Mouse (Mus musculus) forebrain, embryonic 12.5 days (tissue): Measurements from ENCODE around the gene Ndufb8. TPM values are rescaled to one million over a fixed set of nuclear protein-coding genes. Genes with fewer than 3 reads are reported as not detected.
A peak's percentile ranks its signal among the peaks of the same experiment; 100 is the strongest.

Source experiments
- ATAC-seq: fragments of 200-750 bp; cut with Nextera tagmentation; 2 replicates; pipeline ENCODE4 v1.8.0; 2017; ENCODE audit warnings: moderate TSS enrichment; ENCODE audit not compliant: low FRiP score
- H3K27ac ChIP-seq: fragments of 300-500 bp; sonication (generic); 2 replicates; pipeline ENCODE4 v1.5.1; 2016; ENCODE audit warnings: mild to moderate bottlenecking
- H3K27me3 ChIP-seq: fragments of 300-500 bp; sonication (generic); 2 replicates; pipeline ENCODE4 v1.6.1; 2016; ENCODE audit warnings: mild to moderate bottlenecking
- H3K36me3 ChIP-seq: fragments of 300-500 bp; sonication (generic); replicated peaks from 2 replicates; pipeline ENCODE4 v1.6.1; 2016; ENCODE audit warnings: mild to moderate bottlenecking
- H3K4me1 ChIP-seq: fragments of 300-500 bp; sonication (generic); 2 replicates; pipeline ENCODE4 v1.6.1; 2016
- H3K4me2 ChIP-seq: fragments of 300-500 bp; sonication (generic); 2 replicates; pipeline ENCODE4 v1.6.1; 2016; ENCODE audit warnings: mild to moderate bottlenecking, moderate library complexity
- H3K4me3 ChIP-seq: fragments of 300-500 bp; sonication (generic); replicated peaks from 2 replicates; pipeline ENCODE4 v1.5.1; 2016; ENCODE audit warnings: mild to moderate bottlenecking
- H3K9ac ChIP-seq: fragments of 300-500 bp; sonication (generic); 2 replicates; pipeline ENCODE4 v1.6.1; 2016; ENCODE audit warnings: mild to moderate bottlenecking
- H3K9me3 ChIP-seq: fragments of 300-500 bp; sonication (generic); 2 replicates; pipeline ENCODE4 v1.6.1; 2016
- WGBS: fragments of 180-500 bp; shearing (Covaris S2); methylation state at CpG from one replicate; pipeline ENCODE4 v1.1.7; 2016; 5-methylcytosine and 5-hydroxymethylcytosine counted together
- polyA plus RNA-seq: library from polyadenylated mRNA; unstranded; fragments of >200 nt; fragmentation: Nextera tagmentation; extraction: Ambion mirVana; gene quantifications from 2 replicates; pipeline ENCODE4 v1.2.1, GENCODE M21; 2016

The Ndufb8 gene
- 378 and 384 TPM in 2 replicates for polyA plus RNA-seq

- peaks cover 18% of the 10 kb centered on the region for H3K27me3 ChIP-seq
- H3K27ac ChIP-seq, result 0 out of 2 replicates have a peak within 1 kb of the TSS, but pooled peaks have one; percentile 19
- peak; percentile 93 for ATAC-seq
- peak within 1 kb of the TSS; percentile 89 for H3K4me3 ChIP-seq
- H3K9me3 ChIP-seq, result no peaks in the 10 kb centered on the region
- under 1% methylated on average over 50 of the region's 50 CpGs for WGBS
- H3K4me2 ChIP-seq, result peak within 1 kb of the TSS; percentile 87
- peak within 1 kb of the TSS; percentile 86 for H3K9ac ChIP-seq
- peaks cover 30% of the 10 kb centered on the region for H3K36me3 ChIP-seq
- peaks cover 15% of the 10 kb centered on the region for H3K4me1 ChIP-seq
Observed at GRCm38 (mm10) chr19:44554861-44555590, at the start of gene Ndufb8. Ndufb8 (minus strand) TSS chr19:44555440.

- no peaks in the 10 kb centered on the region for H3K4me1 ChIP-seq
- WGBS, result 94% methylated on average over 14 of the region's 14 CpGs
Observed at GRCm38 (mm10) chr19:44594180-44594579, 38.9 kb upstream of the Ndufb8 start.

GRCm38 (mm10) chr19:44591638-44592037 lies 36.4 kb upstream of the Ndufb8 start:
- ATAC-seq, result no peak
- H3K36me3 ChIP-seq, result no peaks in the 10 kb centered on the region
- no peaks in the 10 kb centered on the region for H3K9me3 ChIP-seq
- H3K9ac ChIP-seq, result no peak overlapping the region
- H3K4me3 ChIP-seq, result no peak overlapping the region
- no peaks in the 10 kb centered on the region for H3K4me1 ChIP-seq
- H3K4me2 ChIP-seq, result no peak overlapping the region
- H3K27ac ChIP-seq, result no peak overlapping the region
- WGBS, result 76% methylated on average over 6 of the region's 6 CpGs
- peaks cover 28% of the 10 kb centered on the region for H3K27me3 ChIP-seq

More at GRCm38 (mm10) chr19:44594180-44594579, 38.9 kb upstream of the Ndufb8 start:
- Histone ChIP-seq H3K9me3 (no peaks in the 10 kb centered on the region), H3K27ac (no peak overlapping the region), H3K4me3 (no peak overlapping the region), H3K27me3 (peaks cover 21% of the 10 kb centered on the region), H3K4me2 (no peak overlapping the region), H3K36me3 (no peaks in the 10 kb centered on the region), H3K9ac (no peak overlapping the region)
- ATAC-seq, result no peak

GRCm38 (mm10) chr19:44590992-44591391 lies 35.8 kb upstream of the Ndufb8 start:
- Histone ChIP-seq H3K4me1 (no peaks in the 10 kb centered on the region), H3K36me3 (no peaks in the 10 kb centered on the region), H3K9ac (no peak overlapping the region), H3K4me3 (no peak overlapping the region), H3K4me2 (no peak overlapping the region), H3K27me3 (peaks cover 32% of the 10 kb centered on the region), H3K27ac (no peak overlapping the region), H3K9me3 (no peaks in the 10 kb centered on the region)
- 79% methylated on average over 18 of the region's 18 CpGs for WGBS
- no peak for ATAC-seq

GRCm38 (mm10) chr19:44589591-44590223 lies 34.5 kb upstream of the Ndufb8 start:
- ATAC-seq, result no peak
- Histone ChIP-seq H3K9ac (no peak overlapping the region), H3K27me3 (peaks cover 41% of the 10 kb centered on the region), H3K4me1 (no peaks in the 10 kb centered on the region), H3K4me2 (no peak overlapping the region), H3K9me3 (no peaks in the 10 kb centered on the region), H3K36me3 (no peaks in the 10 kb centered on the region), H3K4me3 (no peak overlapping the region), H3K27ac (no peak overlapping the region)
- WGBS, result 50% methylated on average over 7 of the region's 7 CpGs

GRCm38 (mm10) chr19:44588036-44588435 lies 32.8 kb upstream of the Ndufb8 start:
- no peak overlapping the region for H3K4me3 ChIP-seq
- no peak overlapping the region for H3K4me2 ChIP-seq
- no peaks in the 10 kb centered on the region for H3K36me3 ChIP-seq
- H3K9me3 ChIP-seq, result no peaks in the 10 kb centered on the region
- peaks cover 58% of the 10 kb centered on the region for H3K27me3 ChIP-seq
- 49% methylated on average over 4 of the region's 4 CpGs for WGBS
- H3K4me1 ChIP-seq, result no peaks in the 10 kb centered on the region
- no peak overlapping the region for H3K27ac ChIP-seq
- ATAC-seq, result no peak
- no peak overlapping the region for H3K9ac ChIP-seq

- Histone ChIP-seq H3K9ac (no peak overlapping the region), H3K27ac (no peak overlapping the region), H3K9me3 (no peaks in the 10 kb centered on the region), H3K4me1 (no peaks in the 10 kb centered on the region), H3K27me3 (peaks cover 58% of the 10 kb centered on the region), H3K36me3 (no peaks in the 10 kb centered on the region), H3K4me2 (no peak overlapping the region), H3K4me3 (no peak overlapping the region)
- ATAC-seq, result peak; percentile 88
- WGBS, result 36% methylated on average over 9 of the region's 9 CpGs
Observed at GRCm38 (mm10) chr19:44582638-44583309, 27.5 kb upstream of the Ndufb8 start.

GRCm38 (mm10) chr19:44582103-44582502 lies 26.9 kb upstream of the Ndufb8 start:
- 86% methylated on average over 10 of the region's 10 CpGs for WGBS
- H3K9me3 ChIP-seq, result no peaks in the 10 kb centered on the region
- no peak overlapping the region for H3K4me3 ChIP-seq
- peaks cover 52% of the 10 kb centered on the region for H3K27me3 ChIP-seq
- H3K4me2 ChIP-seq, result no peak overlapping the region
- no peaks in the 10 kb centered on the region for H3K36me3 ChIP-seq
- H3K27ac ChIP-seq, result no peak overlapping the region
- peak; percentile 39; the same call in 1 of the 2 replicates for ATAC-seq
- no peak overlapping the region for H3K9ac ChIP-seq
- no peaks in the 10 kb centered on the region for H3K4me1 ChIP-seq

GRCm38 (mm10) chr19:44578038-44578437 lies 22.8 kb upstream of the Ndufb8 start:
- peaks cover 13% of the 10 kb centered on the region for H3K27me3 ChIP-seq
- no peak overlapping the region for H3K4me3 ChIP-seq
- no peaks in the 10 kb centered on the region for H3K9me3 ChIP-seq
- peaks cover 27% of the 10 kb centered on the region for H3K36me3 ChIP-seq
- no peak for ATAC-seq
- H3K9ac ChIP-seq, result no peak overlapping the region
- H3K4me2 ChIP-seq, result no peak overlapping the region
- H3K27ac ChIP-seq, result no peak overlapping the region
- 93% methylated on average over 1 of the region's 1 CpGs for WGBS
- H3K4me1 ChIP-seq, result no peaks in the 10 kb centered on the region

- Histone ChIP-seq H3K4me3 (no peak overlapping the region), H3K27ac (no peak overlapping the region), H3K9ac (no peak overlapping the region), H3K4me2 (no peak overlapping the region), H3K27me3 (0 out of 2 replicates have a peak, but pooled peaks cover 3% of the 10 kb centered on the region), H3K4me1 (no peaks in the 10 kb centered on the region), H3K9me3 (no peaks in the 10 kb centered on the region), H3K36me3 (peaks cover 44% of the 10 kb centered on the region)
- WGBS, result 79% methylated on average over 7 of the region's 7 CpGs
- ATAC-seq, result no peak
Observed at GRCm38 (mm10) chr19:44576275-44576674, 21.0 kb upstream of the Ndufb8 start.

- Histone ChIP-seq H3K36me3 (peaks cover 76% of the 10 kb centered on the region), H3K4me1 (peaks cover 17% of the 10 kb centered on the region), H3K9ac (no peak overlapping the region), H3K9me3 (no peaks in the 10 kb centered on the region), H3K4me3 (no peak overlapping the region), H3K4me2 (no peak overlapping the region), H3K27me3 (no peaks in the 10 kb centered on the region), H3K27ac (no peak overlapping the region)
- WGBS, result 91% methylated on average over 3 of the region's 3 CpGs
- ATAC-seq, result no peak
Observed at GRCm38 (mm10) chr19:44567763-44568162, 12.5 kb upstream of the Ndufb8 start.

GRCm38 (mm10) chr19:44564006-44564405 lies 8.8 kb upstream of the Ndufb8 start:
- H3K27ac ChIP-seq, result no peak overlapping the region
- peaks cover 7% of the 10 kb centered on the region; the same call in 1 of the 2 replicates for H3K27me3 ChIP-seq
- H3K4me1 ChIP-seq, result peaks cover 17% of the 10 kb centered on the region
- H3K36me3 ChIP-seq, result peaks cover 38% of the 10 kb centered on the region
- H3K4me2 ChIP-seq, result peak overlapping the region; percentile 77
- H3K9ac ChIP-seq, result no peak overlapping the region
- no peaks in the 10 kb centered on the region for H3K9me3 ChIP-seq
- 92% methylated on average over 14 of the region's 14 CpGs for WGBS
- no peak for ATAC-seq
- H3K4me3 ChIP-seq, result 0 out of 2 replicates have a peak overlapping the region, but pooled peaks have one; percentile 7
